Mouse (Mus musculus): Measurements from ENCODE around the gene Hoxa5.

Gene Hoxa5

DNA sequence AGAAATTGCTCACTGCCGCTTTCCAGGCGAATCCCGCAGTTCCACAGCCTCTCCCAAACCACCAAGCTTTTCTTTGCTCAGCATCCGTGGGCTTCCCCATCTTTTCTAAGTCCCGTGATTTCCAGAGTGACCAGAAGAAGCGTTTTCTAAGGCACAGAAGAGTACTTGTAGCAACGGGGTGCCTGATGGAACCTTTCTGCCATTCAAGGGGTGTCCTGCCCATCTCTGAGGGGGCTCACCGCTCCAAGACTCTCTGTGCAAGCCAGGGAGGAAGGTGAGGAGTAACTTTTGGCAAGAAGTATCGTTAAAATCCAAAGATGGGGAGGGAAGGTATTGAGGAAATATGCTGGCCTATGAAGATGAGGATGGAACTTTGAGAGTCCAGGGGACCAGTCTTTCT, 26.6 kb downstream of the Hoxa5 start:
- no peak for DNase-seq (ENCODE audit: low read depth, low spot score)

DNA sequence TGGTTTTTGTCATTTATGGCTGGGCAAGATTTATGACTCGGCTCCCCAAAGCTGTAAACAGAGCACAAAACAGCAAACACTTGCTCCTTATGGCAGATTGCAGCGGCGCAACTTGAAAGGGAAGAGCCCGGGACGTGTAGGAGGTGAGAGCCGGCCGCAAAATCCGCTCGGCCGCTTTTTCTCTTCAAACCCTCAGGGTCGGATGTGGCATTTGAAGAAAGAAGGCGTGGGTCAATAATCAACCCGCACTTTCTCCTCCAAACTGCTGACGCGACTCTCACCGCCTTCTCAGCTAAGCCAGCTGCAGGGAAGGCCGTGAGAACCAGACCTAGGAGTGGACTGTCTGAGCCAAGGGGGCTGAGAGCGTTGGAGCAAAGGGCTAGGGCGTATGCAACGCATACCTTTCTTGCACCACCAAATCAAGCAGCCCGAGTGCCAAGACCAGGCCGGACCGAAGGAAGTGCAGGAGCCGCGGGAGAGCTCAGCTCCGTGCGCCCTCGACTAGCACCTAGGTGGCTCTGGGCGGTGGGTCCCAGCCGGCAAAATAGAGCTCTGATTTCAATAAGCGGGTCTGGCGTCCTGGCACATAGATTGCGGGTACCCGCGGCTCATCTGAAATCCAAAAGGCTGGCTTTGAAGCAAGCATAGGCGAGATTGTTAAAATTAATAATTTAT, 27.2 kb downstream of the Hoxa5 start, which contains the start of gene 5730596B20Rik:
Gene 5730596B20Rik (plus strand): TSS at position 438 of the 675 bp plus-strand sequence.
- no peak for DNase-seq (ENCODE audit: low read depth, low spot score)

DNA sequence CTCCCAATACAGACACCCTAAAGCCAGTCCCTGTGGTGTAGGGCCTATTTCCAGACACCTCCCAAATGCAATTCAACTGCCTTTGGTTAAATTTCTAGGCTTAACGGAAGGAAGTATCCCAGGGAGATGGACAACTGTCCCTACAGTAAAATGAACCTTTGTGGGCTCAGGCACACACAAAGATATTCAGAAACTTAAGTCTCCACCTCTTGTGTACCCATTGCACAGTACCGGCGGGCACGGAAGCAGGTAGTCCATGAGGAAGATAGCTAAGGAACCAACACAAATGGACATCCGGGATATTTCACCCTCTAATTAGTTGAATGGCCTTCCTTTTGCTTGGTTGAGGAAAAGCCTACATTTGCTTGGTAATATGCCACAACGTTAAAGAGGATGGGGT, 28.0 kb downstream of the Hoxa5 start:
- DNase-seq (ENCODE audit: low read depth, low spot score): no peak

DNA sequence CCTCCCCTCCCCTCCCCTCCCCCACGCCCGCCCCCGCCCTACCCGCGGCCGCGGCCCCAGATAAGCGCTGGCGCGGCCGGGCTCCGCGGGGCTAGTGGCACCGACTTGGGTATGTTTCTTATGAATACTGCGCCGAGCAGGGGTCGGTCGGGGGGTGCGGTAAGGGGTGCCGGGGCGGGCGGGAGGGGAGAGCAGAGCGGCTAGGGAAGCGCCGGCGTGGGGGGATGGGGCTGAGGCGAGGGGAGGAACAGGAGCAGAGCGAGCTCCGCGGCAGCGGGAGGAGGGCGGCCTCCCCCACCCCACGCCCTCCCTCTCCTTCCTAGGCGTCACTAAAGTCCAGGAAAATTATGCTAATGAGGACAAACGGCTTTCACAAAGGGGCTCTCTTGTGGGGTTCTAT, 28.5 kb downstream of the Hoxa5 start:
- DNase-seq (ENCODE audit: low read depth, low spot score): no peak

DNA sequence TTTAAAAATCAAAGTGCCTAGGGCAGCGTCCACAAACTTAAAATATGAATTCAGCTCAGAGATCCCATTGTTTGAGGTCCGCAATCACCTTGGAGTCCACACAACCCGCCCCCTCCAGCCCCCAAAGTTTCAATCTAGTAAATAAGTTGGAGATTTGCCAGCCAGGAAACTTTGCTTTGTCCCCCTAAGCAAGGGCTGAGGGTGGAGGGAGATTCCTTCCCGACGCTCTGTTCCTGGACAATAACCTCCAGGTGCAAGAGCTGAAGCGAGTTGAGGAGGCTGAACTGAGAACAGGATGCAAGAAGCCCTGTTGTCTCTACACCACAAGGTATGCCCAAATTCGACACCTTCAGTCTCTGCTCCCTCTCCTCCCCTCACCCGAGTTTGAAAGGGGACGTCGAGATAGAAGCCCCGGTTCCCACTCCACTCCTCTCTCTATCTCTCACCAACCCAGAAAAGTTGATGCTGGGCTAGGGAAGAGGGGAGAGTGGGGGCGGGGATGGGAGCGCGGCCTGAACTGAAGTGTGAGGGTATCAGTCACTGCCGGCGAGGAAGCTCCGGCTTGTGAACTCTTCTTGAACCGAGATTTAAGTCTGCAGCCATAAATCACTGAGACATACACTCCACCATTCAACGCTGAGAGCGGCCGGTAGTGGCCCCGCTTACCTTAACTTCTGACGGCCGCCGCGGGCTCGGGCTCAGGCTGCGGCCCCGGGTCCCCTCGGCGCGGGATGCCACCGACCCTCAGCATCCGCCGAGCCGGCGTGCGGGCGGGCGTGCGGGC, 29.2 kb downstream of the Hoxa5 start:
- DNase-seq (ENCODE audit: low read depth, low spot score): no peak

DNA sequence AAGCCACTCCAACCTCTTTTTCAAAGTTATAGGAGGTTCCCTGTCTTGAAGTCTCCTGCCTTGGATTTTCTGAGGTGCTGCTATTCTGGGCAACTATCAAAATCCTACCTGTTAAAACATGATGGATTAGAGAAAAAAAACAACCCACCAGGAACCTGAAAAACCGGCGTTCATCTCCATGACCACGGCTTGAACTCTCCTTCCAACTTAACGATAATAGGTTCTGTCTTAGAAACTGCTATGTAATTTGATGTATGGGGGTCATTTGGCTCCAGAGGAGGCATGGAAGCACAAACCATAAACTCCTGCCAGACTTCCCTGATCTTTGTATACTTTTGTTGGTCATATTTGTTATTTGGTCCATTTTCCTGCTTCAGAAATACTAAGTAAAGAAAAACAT, 30.7 kb downstream of the Hoxa5 start:
- DNase-seq (ENCODE audit: low read depth, low spot score): no peak

DNA sequence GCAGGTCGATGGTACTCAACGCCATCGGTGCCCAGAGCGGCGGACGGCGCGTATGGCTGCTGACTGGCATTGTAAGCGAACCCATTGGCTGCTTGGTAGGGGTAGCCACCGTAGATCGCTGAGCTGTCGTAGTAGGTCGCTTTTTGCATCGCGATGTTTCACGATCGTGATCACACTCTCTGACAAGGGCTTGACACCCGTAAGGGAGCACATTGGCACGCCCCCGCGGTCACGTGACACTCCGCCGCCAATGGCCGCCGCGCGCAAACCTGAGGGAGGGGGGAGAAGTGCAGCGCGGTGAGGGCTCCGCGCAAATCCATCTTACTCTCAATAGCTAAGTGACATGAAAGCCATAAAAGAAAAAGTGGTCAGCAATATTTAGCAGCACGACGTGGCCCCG, 31.9 kb downstream of the Hoxa5 start:
- DNase-seq (ENCODE audit: low read depth, low spot score): no peak

DNA sequence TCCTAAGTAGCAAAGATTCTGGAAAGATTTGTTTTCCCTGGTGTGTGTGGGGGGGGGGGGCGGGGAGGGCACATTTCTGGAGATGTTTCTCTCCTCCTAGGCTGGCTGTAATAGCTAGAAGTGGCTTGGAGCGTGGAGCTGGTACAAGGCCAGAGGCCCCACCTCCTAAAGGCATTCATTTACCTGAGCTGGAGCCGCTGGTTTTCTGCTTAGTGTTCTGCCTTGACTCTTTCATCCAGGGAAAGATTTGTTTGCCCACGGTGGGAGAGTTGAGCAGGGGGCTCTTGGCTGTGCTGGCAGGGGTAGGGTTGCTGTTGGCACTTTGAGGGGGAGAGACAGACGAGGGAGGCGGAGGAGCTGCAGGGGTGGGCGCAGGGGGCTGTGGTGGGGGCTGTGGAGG, 32.4 kb downstream of the Hoxa5 start:
- no peak for DNase-seq (ENCODE audit: low read depth, low spot score)

DNA sequence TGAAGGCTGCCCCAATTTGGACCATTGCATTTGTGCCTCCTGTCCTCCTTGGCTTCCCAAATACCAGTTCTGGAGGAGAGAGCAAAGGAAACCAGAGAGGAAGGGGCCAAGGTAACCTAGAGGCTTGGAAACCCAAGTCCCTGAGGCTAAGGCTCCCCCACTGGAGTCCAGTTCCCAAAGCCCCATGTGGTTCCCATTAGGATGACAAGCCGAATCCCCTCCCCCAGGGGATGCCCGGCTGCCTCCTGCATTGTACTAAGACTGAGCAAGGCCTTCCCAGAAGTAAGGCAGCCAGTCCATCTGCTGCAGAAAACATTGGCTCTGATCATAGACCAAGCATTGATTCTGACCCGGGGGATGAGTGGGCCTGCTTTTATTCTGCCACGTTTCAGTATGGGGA, 33.1 kb downstream of the Hoxa5 start:
- no peak for DNase-seq (ENCODE audit: low read depth, low spot score)

DNA sequence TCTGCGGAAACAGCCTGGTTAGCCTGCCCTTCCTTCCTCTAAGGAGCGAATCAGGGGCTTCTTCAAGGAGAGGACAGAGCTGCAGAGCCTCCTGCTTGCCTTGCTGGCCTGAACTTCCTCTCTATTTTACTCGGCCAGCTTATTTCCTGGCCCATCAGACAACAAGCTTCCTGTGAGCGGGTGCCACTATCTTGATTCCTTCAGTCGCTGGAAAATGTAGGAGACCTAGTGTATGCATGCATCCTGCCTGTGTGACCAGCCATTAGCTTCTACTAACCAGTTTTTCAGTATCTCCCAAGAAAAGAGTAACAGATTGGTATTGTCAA, 33.5 kb downstream of the Hoxa5 start:
- DNase-seq (ENCODE audit: low read depth, low spot score): no peak

DNA sequence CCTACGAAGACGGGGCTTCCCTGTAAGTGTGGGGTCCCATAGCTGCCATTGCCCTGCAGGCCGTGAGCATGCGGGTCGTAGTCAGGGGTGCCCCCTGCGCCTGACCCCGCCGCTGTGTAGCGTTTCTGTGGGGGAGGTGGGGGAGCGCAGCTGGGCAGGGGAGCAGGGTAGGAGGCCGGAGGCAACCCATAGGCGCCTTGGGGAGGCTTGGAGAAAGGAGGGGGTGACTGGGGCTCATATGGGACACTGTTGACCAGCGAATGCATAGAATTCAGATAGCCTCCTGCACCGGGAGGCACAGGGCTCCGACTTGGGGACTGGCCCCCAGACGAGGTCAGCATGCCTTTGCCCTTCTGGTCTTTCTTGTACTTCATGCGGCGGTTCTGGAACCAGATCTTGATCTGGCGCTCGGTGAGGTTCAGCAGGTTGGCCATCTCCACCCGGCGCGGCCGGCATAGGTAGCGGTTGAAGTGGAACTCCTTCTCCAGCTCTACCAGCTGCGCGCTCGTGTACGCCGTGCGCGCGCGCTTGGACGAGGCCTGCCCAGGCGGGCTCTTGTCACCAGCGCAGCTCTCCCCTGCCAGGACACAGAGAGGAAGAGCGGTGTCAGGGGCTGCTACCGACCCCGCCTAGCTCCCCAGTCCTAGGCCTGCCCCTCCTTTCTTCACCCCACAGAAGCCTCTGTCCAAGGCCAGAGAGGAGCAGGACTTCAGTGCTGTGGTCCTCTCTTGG, 34.1 kb downstream of the Hoxa5 start:
- no peak for DNase-seq (ENCODE audit: low read depth, low spot score)

DNA sequence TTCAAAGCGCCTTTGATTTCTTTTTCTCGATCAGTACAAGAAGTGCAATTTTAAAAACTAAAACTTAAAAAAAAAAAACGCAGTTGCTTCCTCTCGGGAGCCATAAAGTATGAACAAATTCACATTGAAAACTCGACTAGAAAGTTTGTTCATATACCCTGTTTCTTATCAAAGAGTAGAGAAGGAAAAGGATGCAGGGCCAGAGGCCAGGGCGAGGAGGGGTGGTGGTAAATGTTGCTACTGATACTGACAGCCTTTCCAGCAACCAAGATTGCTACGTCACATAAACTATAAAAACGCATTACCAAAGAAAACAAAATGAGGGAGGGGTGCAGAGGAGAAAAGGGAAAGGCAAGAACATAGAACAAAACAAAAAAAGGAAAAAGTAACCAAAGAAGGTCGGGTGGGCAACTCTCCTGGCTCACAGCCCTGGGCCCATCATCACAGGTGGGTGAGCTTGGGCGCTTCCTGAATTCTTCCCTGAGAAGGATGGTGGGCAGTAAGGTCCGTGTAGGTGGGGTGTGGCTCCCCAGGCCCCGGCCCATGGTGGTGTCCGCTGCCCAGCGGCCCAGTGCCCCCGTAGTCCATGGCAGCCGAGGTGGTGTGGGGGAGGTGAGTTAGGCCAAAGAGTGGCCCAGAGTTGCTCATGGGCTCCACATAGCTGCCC, 34.8 kb downstream of the Hoxa5 start:
- no peak for DNase-seq (ENCODE audit: low read depth, low spot score)

DNA sequence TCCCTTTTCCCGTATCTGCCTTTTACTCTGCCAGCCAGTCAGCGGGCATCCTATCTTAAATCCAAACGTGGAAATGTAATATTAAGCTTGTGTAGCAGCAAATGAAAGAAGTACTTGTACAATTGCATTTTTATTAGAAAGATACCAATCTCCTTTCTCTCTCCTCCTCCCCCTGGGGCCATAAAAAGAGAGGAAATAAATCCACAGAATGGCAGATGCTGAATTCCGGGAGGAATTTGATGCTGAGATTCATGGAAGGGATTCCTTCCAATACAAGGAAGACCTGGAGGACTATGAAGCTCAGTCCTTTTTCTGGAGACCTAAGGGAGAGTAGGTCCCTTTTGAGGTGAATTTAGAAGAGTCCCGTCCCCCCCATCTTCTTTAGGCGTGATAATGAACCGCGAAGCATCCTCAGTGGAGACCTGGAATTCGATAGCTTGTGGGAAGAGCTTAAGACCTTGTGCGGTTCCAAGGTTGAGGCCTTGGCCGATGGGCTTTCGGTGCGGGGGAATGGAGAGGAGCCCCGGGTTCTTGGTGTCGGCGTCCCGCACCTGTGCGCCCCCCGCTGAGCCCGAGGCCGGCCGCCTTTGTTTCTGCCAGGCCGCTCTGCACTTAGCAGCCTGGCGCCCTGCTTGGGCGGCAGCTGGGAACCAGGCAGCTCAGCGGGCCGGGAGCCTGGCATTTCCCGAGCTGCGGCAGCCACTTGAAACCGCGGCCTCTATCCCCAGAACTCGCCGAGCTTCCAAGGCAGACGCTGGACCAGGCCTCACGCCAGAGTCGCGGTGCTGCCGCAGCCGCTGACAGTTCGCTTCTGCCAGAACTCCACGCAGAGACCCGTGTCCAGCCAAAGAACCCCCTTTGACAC, 36.0 kb downstream of the Hoxa5 start:
- DNase-seq (ENCODE audit: low read depth, low spot score): no peak

DNA sequence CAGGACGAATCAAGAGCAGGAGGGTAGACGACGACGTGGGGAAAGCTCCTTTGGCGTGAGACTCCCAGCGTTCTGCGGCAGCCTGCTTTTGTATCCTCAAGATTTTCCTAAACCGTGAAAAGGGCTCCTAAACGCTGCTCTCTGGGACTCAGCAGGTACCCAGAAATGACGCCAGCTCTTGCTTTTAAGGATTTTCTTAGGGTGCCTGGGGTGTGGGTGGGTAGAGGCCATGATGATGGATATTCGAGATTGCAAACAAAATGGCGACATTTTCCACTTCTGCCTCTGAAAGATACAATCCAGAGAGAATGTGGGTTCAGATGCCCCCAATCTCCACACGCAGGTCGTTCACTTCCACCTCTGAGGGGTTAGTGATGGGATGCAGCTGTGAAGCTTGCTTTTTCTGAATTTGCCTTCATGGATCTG, 36.6 kb downstream of the Hoxa5 start:
- DNase-seq (ENCODE audit: low read depth, low spot score): no peak

DNA sequence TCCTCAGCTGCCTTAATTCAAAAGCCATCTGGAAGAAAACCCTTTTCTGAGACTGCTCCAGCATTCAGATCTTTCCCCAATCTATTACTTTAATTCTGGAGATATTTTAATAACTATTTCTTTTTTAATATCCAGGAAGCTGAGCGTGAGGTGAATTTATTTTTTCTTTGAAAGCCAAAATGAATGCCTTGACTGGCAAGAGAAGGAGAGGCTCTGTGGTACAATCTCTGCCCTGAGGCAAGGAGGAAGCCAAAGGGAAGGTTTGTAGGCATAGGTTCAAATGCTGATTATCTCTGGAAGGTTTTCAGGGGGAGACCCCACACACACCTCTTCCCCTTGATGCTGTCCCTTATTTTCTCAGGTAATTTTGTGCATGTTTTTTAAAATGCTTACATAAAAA, 37.2 kb downstream of the Hoxa5 start:
- no peak for DNase-seq (ENCODE audit: low read depth, low spot score)

DNA sequence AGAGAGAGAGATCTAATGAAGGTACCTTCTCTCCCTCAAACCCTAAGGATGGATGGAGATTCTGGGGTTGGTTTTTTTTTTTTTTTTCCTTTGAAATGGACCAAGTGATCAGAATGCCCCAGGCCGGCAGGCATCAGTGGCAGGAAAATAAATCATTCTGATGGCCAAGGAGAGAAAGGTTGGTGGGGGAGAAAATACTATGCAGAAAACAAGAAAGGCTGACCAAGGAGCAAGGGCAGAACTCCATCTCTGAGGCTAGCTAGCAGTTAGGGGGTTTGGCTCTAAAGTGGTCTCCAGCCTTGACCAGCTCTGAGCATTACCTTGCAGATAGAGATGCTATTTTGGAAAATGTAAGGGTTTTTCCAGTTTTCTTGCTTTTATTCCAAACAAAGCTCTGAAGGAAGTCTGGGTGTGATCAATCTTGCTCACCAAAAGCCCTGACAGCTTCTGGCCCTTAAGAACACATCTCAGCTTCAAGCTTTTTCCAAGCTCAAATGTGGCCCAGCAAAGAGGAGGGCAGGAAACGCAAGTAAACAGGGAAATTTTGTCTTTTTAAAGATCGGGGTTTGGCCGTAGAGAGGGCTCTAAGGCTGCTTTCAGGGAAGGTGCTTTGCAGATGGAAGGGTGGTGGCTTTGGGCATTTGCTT, 37.8 kb downstream of the Hoxa5 start:
- no peak for DNase-seq (ENCODE audit: low read depth, low spot score)

DNA sequence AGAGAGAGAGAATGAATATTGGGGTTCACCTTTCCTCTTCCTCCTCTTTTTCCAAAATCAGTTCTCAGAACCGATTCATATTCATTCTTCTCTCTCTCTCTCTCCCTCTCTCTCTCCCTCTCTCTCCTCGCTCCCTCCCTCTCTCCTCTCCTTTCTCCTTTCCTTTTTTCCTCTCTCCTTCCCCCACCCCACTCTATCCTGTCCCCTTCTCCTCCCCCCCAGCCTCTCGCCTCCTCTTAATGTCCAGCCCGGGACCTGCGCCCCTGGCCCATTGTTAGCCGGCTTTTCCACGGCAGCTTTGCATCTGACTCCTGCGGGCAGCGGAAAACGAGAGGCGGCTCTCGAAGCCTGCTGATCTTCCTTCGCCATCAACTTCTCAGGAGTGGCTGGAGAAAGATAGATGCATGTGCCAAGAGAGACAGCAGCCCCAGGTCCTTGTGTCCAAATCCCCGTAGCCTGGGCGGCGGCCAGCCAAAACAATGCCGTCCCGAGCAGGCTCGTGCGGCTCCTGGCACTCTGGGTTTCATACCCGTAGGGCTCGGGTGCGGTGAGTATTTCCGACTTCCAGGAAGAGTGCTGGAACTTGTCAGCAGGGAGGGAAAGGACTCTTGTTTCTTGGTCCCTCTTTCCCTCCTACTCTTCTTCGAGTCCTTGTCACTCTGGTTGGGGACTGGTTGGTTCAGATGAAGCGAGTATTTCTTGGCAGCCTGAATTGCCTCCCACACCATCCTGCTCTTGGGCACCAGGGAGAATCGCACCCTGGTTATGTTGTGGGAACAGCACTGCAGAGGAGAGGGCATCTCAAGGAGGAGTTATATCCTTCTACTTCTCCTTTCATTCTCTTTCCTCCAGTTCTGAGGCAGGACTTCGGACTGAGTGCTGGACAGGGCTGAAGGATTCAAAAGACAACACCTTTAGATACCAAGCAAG, 38.7 kb downstream of the Hoxa5 start:
- DNase-seq (ENCODE audit: low read depth, low spot score): no peak

DNA sequence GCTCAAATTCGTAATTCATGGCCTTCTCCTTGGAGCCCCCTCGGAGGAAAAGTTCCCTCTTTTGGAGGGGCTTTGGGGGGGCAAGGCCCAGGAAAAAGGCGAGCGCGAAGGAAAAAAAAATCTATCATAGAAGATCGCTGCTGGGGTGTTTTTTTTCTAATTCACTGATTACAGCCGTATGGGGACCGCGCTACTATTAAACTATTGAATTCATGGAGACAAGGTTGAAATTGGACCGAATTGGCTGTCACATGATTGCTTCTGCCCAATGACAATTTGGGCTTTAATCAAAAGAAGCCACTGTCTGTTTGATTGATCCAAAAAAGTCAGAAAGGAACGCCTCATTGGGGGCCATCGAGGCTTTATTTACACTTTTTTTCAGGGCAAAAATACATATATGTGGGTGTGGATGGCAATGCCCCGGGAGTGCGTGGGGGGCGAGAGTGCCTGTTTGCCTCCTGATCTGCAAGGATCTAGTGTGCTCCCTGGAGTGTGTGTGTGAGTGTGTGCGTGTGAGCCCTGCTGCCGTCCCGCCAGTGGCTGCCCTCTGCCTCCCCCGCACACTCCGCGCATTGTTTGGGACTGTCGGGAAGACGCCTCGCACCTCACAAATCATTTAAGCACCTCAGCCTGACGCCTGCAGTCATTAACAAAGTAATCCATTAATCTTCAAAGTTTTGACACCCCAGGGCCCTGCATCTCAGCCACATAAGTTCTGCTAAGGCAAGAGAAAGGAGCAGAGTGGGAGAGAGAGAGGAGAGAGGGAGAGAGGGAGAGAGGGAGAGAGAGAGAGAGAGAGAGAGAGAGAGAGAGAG, 39.6 kb downstream of the Hoxa5 start, which contains the start of gene Hoxa2:
Gene Hoxa2 (minus strand): TSS at position 206 of the 815 bp plus-strand sequence.
- no peak for DNase-seq (ENCODE audit: low read depth, low spot score)

Data from brain, embryonic 18.5 days (tissue).